Mouse (Mus musculus): ENCODE results near the gene Gm7682.
"Not testable (repeated sequence)": the region's sequence is repeated elsewhere in the genome, so short reads cannot be mapped to it uniquely, and the experiment has no call there.

Gm7682 gene

DNA sequence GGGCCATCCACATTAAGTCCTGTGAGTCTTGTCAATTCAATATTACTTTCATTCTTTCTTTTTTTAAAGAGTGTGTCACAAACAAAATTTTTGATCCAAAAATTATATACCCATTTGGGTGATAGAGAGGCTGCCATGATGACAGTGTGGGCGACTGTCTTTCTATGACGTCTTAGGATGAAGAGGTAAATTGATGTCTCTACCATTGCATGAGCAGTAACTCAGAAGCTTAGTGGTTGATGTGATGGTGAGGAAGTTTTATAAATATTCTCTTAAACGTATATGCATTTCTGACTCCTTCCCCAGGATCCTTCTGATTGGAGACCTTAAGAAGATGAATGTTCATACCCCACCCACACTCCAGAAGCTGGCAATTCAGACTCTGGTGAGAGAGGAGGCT lies at the start of gene Gm7682:
Gm7682 (plus strand) TSS at position 301 of the 400 bp plus-strand sequence.
- DNase-seq = not testable (repeated sequence)

Measured in kidney, adult 18-20 months (tissue).